Mouse (Mus musculus): ENCODE data around the gene Paqr8. TPM values are rescaled to one million over a fixed set of nuclear protein-coding genes. Genes with fewer than 3 reads are reported as not detected.
A peak's percentile ranks its signal among the peaks of the same experiment; 100 is the strongest.

Paqr8 gene
- polyA plus RNA-seq, 1 experiment = 9.2 TPM

- Histone ChIP-seq H3K27ac (ENCODE audit: insufficient read depth, low read length) (no peak overlapping the region), H3K4me3 (ENCODE audit: insufficient read depth, low read length) (no peak overlapping the region), H3K4me1 (ENCODE audit: control insufficient read depth, insufficient read depth, low read length) (no peaks in the 10 kb centered on the region)
- no peak for TF ChIP-seq CTCF (IDR thresholded peaks at IDR 0.05; ENCODE audit: borderline replicate concordance, insufficient read depth, low read length)
Observed at GRCm38 (mm10) chr1:20941857-20942256, 51.5 kb downstream of the Paqr8 start.

GRCm38 (mm10) chr1:20943016-20943415 is 52.6 kb downstream of the Paqr8 start:
- Histone ChIP-seq H3K4me3 (ENCODE audit: insufficient read depth, low read length) (no peak overlapping the region), H3K4me1 (ENCODE audit: control insufficient read depth, insufficient read depth, low read length) (no peaks in the 10 kb centered on the region)
- no peak for TF ChIP-seq POLR2A (IDR thresholded peaks at IDR 0.05; ENCODE audit: low read depth, low read length)
- TF ChIP-seq CTCF (IDR thresholded peaks at IDR 0.05; ENCODE audit: borderline replicate concordance, insufficient read depth, low read length) = no peak

GRCm38 (mm10) chr1:20951300-20951763 is 60.9 kb downstream of the Paqr8 start, which contains the start of gene Efhc1:
TSS of gene Efhc1 (plus strand) at chr1:20951626.
- Histone ChIP-seq H3K4me1 (ENCODE audit: control insufficient read depth, insufficient read depth, low read length) (no peaks in the 10 kb centered on the region), H3K4me3 (ENCODE audit: insufficient read depth, low read length) (peak within 1 kb of the TSS; percentile 58), H3K27ac (ENCODE audit: insufficient read depth, low read length) (peak within 1 kb of the TSS; percentile 3; the same call in 1 of the 2 replicates)
- TF ChIP-seq POLR2A (IDR thresholded peaks at IDR 0.05; ENCODE audit: low read depth, low read length) (peak; percentile 65), CTCF (IDR thresholded peaks at IDR 0.05; ENCODE audit: borderline replicate concordance, insufficient read depth, low read length) (no peak)

More at GRCm38 (mm10) chr1:20943016-20943415, 52.6 kb downstream of the Paqr8 start:
- no peak overlapping the region for H3K27ac ChIP-seq (ENCODE audit: insufficient read depth, low read length)

- H3K4me1 ChIP-seq (ENCODE audit: control insufficient read depth, insufficient read depth, low read length) = no peaks in the 10 kb centered on the region
- TF ChIP-seq POLR2A (IDR thresholded peaks at IDR 0.05; ENCODE audit: low read depth, low read length) (no peak), CTCF (IDR thresholded peaks at IDR 0.05; ENCODE audit: borderline replicate concordance, insufficient read depth, low read length) (no peak)
- H3K4me3 ChIP-seq (ENCODE audit: insufficient read depth, low read length) = peak overlapping the region; percentile 58
- H3K27ac ChIP-seq (ENCODE audit: insufficient read depth, low read length) = no peak overlapping the region
Observed at GRCm38 (mm10) chr1:20951799-20952198, 61.4 kb downstream of the Paqr8 start.

- TF ChIP-seq CTCF (IDR thresholded peaks at IDR 0.05; ENCODE audit: borderline replicate concordance, insufficient read depth, low read length) (no peak), POLR2A (IDR thresholded peaks at IDR 0.05; ENCODE audit: low read depth, low read length) (no peak)
- Histone ChIP-seq H3K27ac (ENCODE audit: insufficient read depth, low read length) (no peak overlapping the region), H3K4me3 (ENCODE audit: insufficient read depth, low read length) (no peak overlapping the region), H3K4me1 (ENCODE audit: control insufficient read depth, insufficient read depth, low read length) (no peaks in the 10 kb centered on the region)
Observed at GRCm38 (mm10) chr1:20954876-20955275, 64.5 kb downstream of the Paqr8 start.

GRCm38 (mm10) chr1:20969642-20970041 is 79.2 kb downstream of the Paqr8 start:
- no peak for TF ChIP-seq POLR2A (IDR thresholded peaks at IDR 0.05; ENCODE audit: low read depth, low read length)
- no peak for TF ChIP-seq CTCF (IDR thresholded peaks at IDR 0.05; ENCODE audit: borderline replicate concordance, insufficient read depth, low read length)
- H3K4me3 ChIP-seq (ENCODE audit: insufficient read depth, low read length) = no peak overlapping the region
- no peaks in the 10 kb centered on the region for H3K4me1 ChIP-seq (ENCODE audit: control insufficient read depth, insufficient read depth, low read length)
- no peak overlapping the region for H3K27ac ChIP-seq (ENCODE audit: insufficient read depth, low read length)

- no peaks in the 10 kb centered on the region for H3K4me1 ChIP-seq (ENCODE audit: control insufficient read depth, insufficient read depth, low read length)
- TF ChIP-seq POLR2A (IDR thresholded peaks at IDR 0.05; ENCODE audit: low read depth, low read length) = no peak
- no peak for TF ChIP-seq CTCF (IDR thresholded peaks at IDR 0.05; ENCODE audit: borderline replicate concordance, insufficient read depth, low read length)
- H3K27ac ChIP-seq (ENCODE audit: insufficient read depth, low read length) = no peak overlapping the region
- H3K4me3 ChIP-seq (ENCODE audit: insufficient read depth, low read length) = no peak overlapping the region
Observed at GRCm38 (mm10) chr1:20973389-20973788, 83.0 kb downstream of the Paqr8 start.

GRCm38 (mm10) chr1:20974341-20975135 is 84.1 kb downstream of the Paqr8 start:
- TF ChIP-seq POLR2A (IDR thresholded peaks at IDR 0.05; ENCODE audit: low read depth, low read length) = no peak
- TF ChIP-seq CTCF (IDR thresholded peaks at IDR 0.05; ENCODE audit: borderline replicate concordance, insufficient read depth, low read length) = no peak
- Histone ChIP-seq H3K4me1 (ENCODE audit: control insufficient read depth, insufficient read depth, low read length) (no peaks in the 10 kb centered on the region), H3K4me3 (ENCODE audit: insufficient read depth, low read length) (no peak overlapping the region), H3K27ac (ENCODE audit: insufficient read depth, low read length) (no peak overlapping the region)

- TF ChIP-seq CTCF (IDR thresholded peaks at IDR 0.05; ENCODE audit: borderline replicate concordance, insufficient read depth, low read length) (no peak), POLR2A (IDR thresholded peaks at IDR 0.05; ENCODE audit: low read depth, low read length) (no peak)
- Histone ChIP-seq H3K4me1 (ENCODE audit: control insufficient read depth, insufficient read depth, low read length) (no peaks in the 10 kb centered on the region), H3K4me3 (ENCODE audit: insufficient read depth, low read length) (no peak overlapping the region), H3K27ac (ENCODE audit: insufficient read depth, low read length) (no peak overlapping the region)
Observed at GRCm38 (mm10) chr1:20980553-20980952, 90.1 kb downstream of the Paqr8 start.

- no peaks in the 10 kb centered on the region for H3K4me1 ChIP-seq (ENCODE audit: control insufficient read depth, insufficient read depth, low read length)
Observed at GRCm38 (mm10) chr1:20981764-20982163, 91.4 kb downstream of the Paqr8 start.

More at GRCm38 (mm10) chr1:20981764-20982163, 91.4 kb downstream of the Paqr8 start:
- no peak for TF ChIP-seq POLR2A (IDR thresholded peaks at IDR 0.05; ENCODE audit: low read depth, low read length)
- Histone ChIP-seq H3K27ac (ENCODE audit: insufficient read depth, low read length) (no peak overlapping the region), H3K4me3 (ENCODE audit: insufficient read depth, low read length) (no peak overlapping the region)

Measured in embryonic fibroblast, embryonic 13.5 days (primary cell).